Mouse (Mus musculus) embryonic facial prominence, embryonic 15.5 days (tissue): Measurements from ENCODE around the gene Nhej1. TPM values are rescaled to one million over a fixed set of nuclear protein-coding genes. Genes with fewer than 3 reads are reported as not detected.

Experiments used
- ATAC-seq: fragments of 200-750 bp; cut with Nextera tagmentation; 2 replicates; pipeline ENCODE4 v1.8.0; 2017; ENCODE audit warnings: low read depth, moderate TSS enrichment; ENCODE audit not compliant: insufficient number of reproducible peaks, low FRiP score, low TSS enrichment
- H3K27ac ChIP-seq: fragments of 300-500 bp; sonication (generic); replicated peaks from 2 replicates; pipeline ENCODE4 v1.5.1; 2015; ENCODE audit warnings: mild to moderate bottlenecking, inconsistent platforms
- H3K27me3 ChIP-seq: fragments of 300-500 bp; sonication (generic); 2 replicates; pipeline ENCODE4 v1.6.1; 2015; ENCODE audit warnings: inconsistent platforms
- H3K36me3 ChIP-seq: fragments of 300-500 bp; sonication (generic); 2 replicates; pipeline ENCODE4 v1.6.1; 2015; ENCODE audit warnings: mild to moderate bottlenecking, inconsistent platforms
- H3K4me1 ChIP-seq: fragments of 300-500 bp; sonication (generic); 2 replicates; pipeline ENCODE4 v1.6.1; 2015; ENCODE audit warnings: inconsistent platforms
- H3K4me2 ChIP-seq: fragments of 300-500 bp; sonication (generic); replicated peaks from 2 replicates; pipeline ENCODE4 v1.6.1; 2015; ENCODE audit warnings: mild to moderate bottlenecking, inconsistent platforms
- H3K4me3 ChIP-seq: fragments of 300-500 bp; sonication (generic); replicated peaks from 2 replicates; pipeline ENCODE4 v1.5.1; 2015; ENCODE audit warnings: mild to moderate bottlenecking, inconsistent platforms
- H3K9ac ChIP-seq: fragments of 300-500 bp; sonication (generic); 2 replicates; pipeline ENCODE4 v1.6.1; 2015; ENCODE audit warnings: inconsistent platforms
- H3K9me3 ChIP-seq: fragments of 300-500 bp; sonication (generic); replicated peaks from 2 replicates; pipeline ENCODE4 v1.6.1; 2016; ENCODE audit warnings: inconsistent platforms
- WGBS: fragments of 180-500 bp; shearing (Covaris S2); methylation state at CpG from one replicate; pipeline ENCODE4 v1.1.7; 2015; 5-methylcytosine and 5-hydroxymethylcytosine counted together
- polyA plus RNA-seq: library from polyadenylated mRNA; unstranded; fragments of >200 nt; fragmentation: Nextera tagmentation; extraction: Ambion mirVana; gene quantifications from 2 replicates; pipeline ENCODE4 v1.2.1, GENCODE M21; 2015

Nhej1 gene
- polyA plus RNA-seq, 1 experiment from 2014 or later = 9.9 TPM

DNA sequence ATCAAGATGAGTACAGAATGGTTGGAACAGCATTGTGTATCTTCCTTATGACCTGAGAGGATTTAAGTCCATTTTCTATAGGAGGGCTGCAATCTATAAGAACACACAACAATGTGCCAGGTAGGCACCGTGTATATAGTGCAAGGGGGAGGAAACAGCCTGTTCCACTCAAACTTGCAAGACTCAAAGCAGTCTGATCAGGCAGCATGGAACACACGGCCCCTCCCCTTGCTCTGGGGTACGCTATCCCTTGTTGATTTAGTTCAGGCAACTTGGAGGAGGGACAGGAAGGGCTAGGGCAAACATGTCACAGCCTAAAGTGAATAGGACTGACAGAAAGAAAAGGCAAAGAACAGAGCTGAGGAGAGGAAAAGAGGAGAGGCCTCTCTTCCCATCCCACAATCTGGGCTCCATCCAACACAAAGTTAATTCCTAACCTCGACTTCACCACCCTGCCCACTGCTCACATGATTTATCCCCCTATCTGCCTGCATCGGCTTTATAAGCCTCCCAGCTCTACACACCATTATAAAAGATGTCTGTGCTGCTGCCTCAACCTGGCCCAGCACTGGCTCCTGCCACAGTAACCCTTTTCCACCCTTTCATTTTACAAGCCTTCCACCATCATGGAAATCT is 110.7 kb downstream of the Nhej1 start:
- ATAC-seq = no peak
- peak overlapping the region; percentile 45 for H3K27ac ChIP-seq
- no peak overlapping the region for H3K4me2 ChIP-seq
- H3K36me3 ChIP-seq = no peaks in the 10 kb centered on the region
- no peak overlapping the region for H3K9ac ChIP-seq
- peaks cover 30% of the 10 kb centered on the region for H3K4me1 ChIP-seq
- H3K9me3 ChIP-seq = no peaks in the 10 kb centered on the region
- WGBS = 27% methylated on average over 5 of the region's 5 CpGs
- no peaks in the 10 kb centered on the region for H3K27me3 ChIP-seq
- no peak overlapping the region for H3K4me3 ChIP-seq

DNA sequence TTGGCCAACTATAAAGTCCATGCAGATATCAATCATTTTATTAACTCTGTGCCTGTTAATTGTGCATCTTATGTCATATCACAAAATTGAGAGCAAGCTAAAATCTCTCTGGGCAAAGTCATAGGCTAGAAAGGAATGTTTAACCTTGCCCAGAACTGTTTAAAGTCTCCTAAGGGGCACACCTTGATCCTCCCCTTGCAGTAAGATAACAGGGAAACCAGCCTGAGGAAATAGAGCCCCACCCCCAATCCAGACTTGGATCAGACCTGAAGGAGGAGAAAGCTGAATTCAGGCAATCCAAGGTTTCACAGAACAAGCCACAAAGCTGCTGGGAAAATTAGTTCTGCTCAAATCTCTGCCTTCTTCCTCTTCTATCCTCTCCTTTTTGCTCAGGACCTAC is 114.2 kb downstream of the Nhej1 start:
- Histone ChIP-seq H3K4me3 (no peak overlapping the region), H3K4me2 (no peak overlapping the region), H3K4me1 (peaks cover 25% of the 10 kb centered on the region), H3K36me3 (no peaks in the 10 kb centered on the region), H3K27me3 (no peaks in the 10 kb centered on the region), H3K27ac (no peak overlapping the region), H3K9ac (no peak overlapping the region), H3K9me3 (no peaks in the 10 kb centered on the region)
- no peak for ATAC-seq

DNA sequence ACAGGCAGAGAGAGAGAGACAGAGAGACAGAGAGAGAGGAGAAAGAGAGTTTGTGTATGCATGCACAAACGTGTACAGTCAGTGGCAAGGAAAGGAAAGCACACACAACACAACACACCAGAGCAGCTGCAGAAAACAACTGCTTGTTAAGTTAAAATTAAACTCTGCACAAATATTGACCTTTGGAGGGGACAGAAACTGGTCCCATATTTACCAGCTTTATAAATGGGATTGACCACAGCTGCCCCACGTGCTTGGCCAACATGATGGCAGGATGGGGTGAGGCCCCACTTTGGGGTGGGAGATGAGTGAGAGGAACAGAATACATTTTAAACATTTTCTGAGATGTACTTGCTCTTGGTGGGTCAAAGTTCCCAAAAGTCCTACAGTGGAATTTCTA is 114.8 kb downstream of the Nhej1 start:
- Histone ChIP-seq H3K4me1 (peaks cover 20% of the 10 kb centered on the region), H3K9ac (no peak overlapping the region), H3K36me3 (no peaks in the 10 kb centered on the region), H3K27me3 (no peaks in the 10 kb centered on the region), H3K27ac (no peak overlapping the region), H3K9me3 (no peaks in the 10 kb centered on the region), H3K4me2 (no peak overlapping the region), H3K4me3 (no peak overlapping the region)
- WGBS = 58% methylated on average over 2 of the region's 2 CpGs
- ATAC-seq = no peak

DNA sequence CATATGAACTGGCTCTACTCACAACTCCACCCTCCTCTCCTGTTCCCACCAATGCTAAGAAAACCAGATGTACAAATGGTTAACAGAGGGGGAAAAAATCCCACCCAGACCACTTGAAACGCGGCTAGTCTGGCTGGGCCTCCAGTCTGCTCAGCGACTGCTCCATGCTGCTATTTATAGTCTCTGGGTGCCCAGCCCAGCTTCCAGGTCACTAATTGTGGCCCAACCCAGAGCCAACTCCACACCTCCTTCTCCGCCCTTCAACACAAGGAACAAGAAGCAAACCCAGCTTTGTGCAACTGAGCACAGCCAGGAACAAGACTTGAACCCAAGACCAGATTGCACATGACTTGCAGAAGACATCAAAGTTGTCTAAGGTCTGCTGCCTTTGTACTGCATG is 119.0 kb downstream of the Nhej1 start:
- Histone ChIP-seq H3K9ac (no peak overlapping the region), H3K27ac (no peak overlapping the region), H3K27me3 (no peaks in the 10 kb centered on the region), H3K36me3 (no peaks in the 10 kb centered on the region), H3K4me1 (peaks cover 11% of the 10 kb centered on the region; the same call in 1 of the 2 replicates), H3K4me3 (no peak overlapping the region), H3K9me3 (no peaks in the 10 kb centered on the region), H3K4me2 (no peak overlapping the region)
- ATAC-seq = no peak; the same call in 1 of the 2 replicates
- 34% methylated on average over 4 of the region's 4 CpGs for WGBS

DNA sequence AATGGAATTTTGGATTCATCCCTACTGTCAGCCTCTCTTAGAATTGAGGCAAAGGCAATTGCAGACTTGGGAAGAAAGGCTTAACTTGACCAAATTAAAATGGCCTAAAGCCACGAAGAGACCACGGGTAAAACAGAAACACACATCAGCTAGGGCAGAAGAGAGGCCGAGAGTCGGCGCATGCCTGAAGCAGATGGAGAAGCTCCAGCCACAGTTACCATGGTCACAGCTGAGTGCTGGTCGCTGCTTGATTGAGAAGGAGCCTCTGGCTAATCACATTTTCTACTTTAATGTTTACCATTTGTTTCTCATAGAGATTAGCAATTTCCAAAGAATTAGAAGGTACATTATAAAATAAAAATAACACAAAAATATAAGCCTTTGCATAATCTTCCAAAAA is 123.8 kb downstream of the Nhej1 start:
- peak; percentile 76; the same call in 1 of the 2 replicates for ATAC-seq
- Histone ChIP-seq H3K4me1 (peaks cover 13% of the 10 kb centered on the region; the same call in 1 of the 2 replicates), H3K4me3 (no peak overlapping the region), H3K27me3 (no peaks in the 10 kb centered on the region), H3K36me3 (no peaks in the 10 kb centered on the region), H3K27ac (0 out of 2 replicates have a peak overlapping the region, but pooled peaks have one; percentile 3), H3K9me3 (no peaks in the 10 kb centered on the region), H3K4me2 (no peak overlapping the region), H3K9ac (no peak overlapping the region)
- WGBS = 16% methylated on average over 6 of the region's 6 CpGs

DNA sequence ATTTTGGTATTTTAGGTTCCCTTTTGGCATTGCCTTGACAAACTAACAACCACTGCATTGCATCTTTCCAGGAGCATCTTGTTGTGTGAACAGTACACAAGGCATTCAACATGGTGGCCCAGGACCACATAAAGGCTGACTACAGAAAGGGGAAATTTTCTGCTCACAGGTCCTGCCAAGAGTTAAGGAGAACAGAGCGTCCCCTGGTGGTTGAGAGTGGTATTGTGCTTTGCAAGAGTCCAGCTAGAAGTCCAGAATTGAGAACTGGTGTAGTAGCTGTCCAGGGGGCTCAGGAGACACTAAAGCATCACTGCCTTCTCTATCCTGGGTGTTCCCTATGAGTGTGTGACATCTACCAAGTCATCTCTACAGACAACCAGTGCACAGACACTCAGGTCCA is 124.5 kb downstream of the Nhej1 start:
- Histone ChIP-seq H3K4me3 (no peak overlapping the region), H3K9ac (no peak overlapping the region), H3K27me3 (no peaks in the 10 kb centered on the region), H3K4me2 (no peak overlapping the region), H3K9me3 (no peaks in the 10 kb centered on the region), H3K4me1 (peaks cover 10% of the 10 kb centered on the region; the same call in 1 of the 2 replicates), H3K27ac (peak overlapping the region; percentile 34; the same call in 1 of the 2 replicates), H3K36me3 (no peaks in the 10 kb centered on the region)
- 3% methylated on average over 1 of the region's 1 CpGs for WGBS
- ATAC-seq = no peak

GRCm38 (mm10) chr1:74999173-74999572 is 125.8 kb downstream of the Nhej1 start:
- H3K36me3 ChIP-seq = no peaks in the 10 kb centered on the region
- WGBS = 84% methylated on average over 5 of the region's 5 CpGs
- H3K9ac ChIP-seq = no peak overlapping the region
- no peaks in the 10 kb centered on the region for H3K9me3 ChIP-seq
- peaks cover 10% of the 10 kb centered on the region; the same call in 1 of the 2 replicates for H3K4me1 ChIP-seq
- no peak for ATAC-seq
- no peak overlapping the region for H3K4me3 ChIP-seq
- no peak overlapping the region for H3K4me2 ChIP-seq
- H3K27ac ChIP-seq = no peak overlapping the region
- no peaks in the 10 kb centered on the region for H3K27me3 ChIP-seq

DNA sequence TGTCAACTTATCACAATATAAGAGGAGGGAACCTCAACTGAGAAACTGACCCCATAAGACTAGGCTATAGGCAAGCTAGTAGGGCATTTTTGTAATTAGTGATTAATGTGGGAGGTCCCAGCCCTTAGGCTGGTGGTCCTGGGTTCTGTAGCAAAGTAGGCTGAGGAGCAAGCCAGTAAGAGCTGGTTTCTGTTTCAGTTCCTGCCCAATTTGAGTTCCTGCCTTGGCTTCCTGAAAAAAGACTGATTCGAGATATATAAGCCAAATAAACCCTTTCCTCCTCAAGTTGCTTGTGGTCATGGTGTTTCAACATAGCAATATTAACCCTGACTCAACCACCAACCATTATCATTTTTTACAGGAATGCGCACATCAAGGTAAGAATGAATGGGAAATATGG is 127.8 kb downstream of the Nhej1 start:
- Histone ChIP-seq H3K27ac (no peak overlapping the region), H3K27me3 (no peaks in the 10 kb centered on the region), H3K9me3 (no peaks in the 10 kb centered on the region), H3K4me1 (peaks cover 10% of the 10 kb centered on the region; the same call in 1 of the 2 replicates), H3K36me3 (no peaks in the 10 kb centered on the region), H3K4me3 (no peak overlapping the region), H3K4me2 (no peak overlapping the region), H3K9ac (no peak overlapping the region)
- 72% methylated on average over 2 of the region's 2 CpGs for WGBS
- ATAC-seq = no peak

DNA sequence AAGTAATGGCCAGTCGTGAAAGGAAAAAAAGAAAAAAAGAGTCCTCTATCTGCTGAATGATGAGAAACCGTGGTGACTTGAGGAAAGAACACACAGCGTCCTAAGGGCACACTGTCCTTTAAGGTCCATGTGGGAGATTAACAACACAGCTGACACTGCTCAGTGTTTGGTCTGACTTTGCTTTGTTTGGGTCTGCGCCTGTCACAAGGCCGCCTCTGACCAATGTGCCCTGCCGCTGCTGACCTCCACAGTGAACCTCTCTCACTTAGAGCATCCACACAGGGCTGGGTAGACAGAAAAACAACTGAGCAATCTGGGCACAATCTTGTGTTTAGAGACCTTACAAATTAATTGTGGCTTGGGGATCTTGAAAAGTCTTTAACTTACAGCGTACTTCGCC is 148.0 kb downstream of the Nhej1 start:
- no peaks in the 10 kb centered on the region for H3K9me3 ChIP-seq
- no peak for ATAC-seq
- H3K27me3 ChIP-seq = no peaks in the 10 kb centered on the region
- no peak overlapping the region for H3K9ac ChIP-seq
- H3K36me3 ChIP-seq = no peaks in the 10 kb centered on the region
- no peaks in the 10 kb centered on the region for H3K4me1 ChIP-seq
- 76% methylated on average over 8 of the region's 8 CpGs for WGBS
- H3K4me3 ChIP-seq = no peak overlapping the region
- H3K27ac ChIP-seq = no peak overlapping the region
- H3K4me2 ChIP-seq = no peak overlapping the region

- Histone ChIP-seq H3K27me3 (no peaks in the 10 kb centered on the region), H3K4me2 (no peak overlapping the region), H3K27ac (no peak overlapping the region), H3K4me1 (no peaks in the 10 kb centered on the region), H3K9me3 (no peaks in the 10 kb centered on the region), H3K4me3 (no peak overlapping the region), H3K36me3 (no peaks in the 10 kb centered on the region), H3K9ac (no peak overlapping the region)
- 86% methylated on average over 1 of the region's 1 CpGs for WGBS
- ATAC-seq = no peak
These were observed 149.1 kb downstream of the Nhej1 start for GRCm38 (mm10) chr1:74975936-74976335.

- H3K36me3 ChIP-seq = no peaks in the 10 kb centered on the region
- no peaks in the 10 kb centered on the region for H3K27me3 ChIP-seq
- H3K9ac ChIP-seq = no peak overlapping the region
- no peak overlapping the region for H3K27ac ChIP-seq
- no peak overlapping the region for H3K4me2 ChIP-seq
- no peaks in the 10 kb centered on the region for H3K4me1 ChIP-seq
- no peak overlapping the region for H3K4me3 ChIP-seq
- H3K9me3 ChIP-seq = no peaks in the 10 kb centered on the region
- ATAC-seq = no peak
- 78% methylated on average over 6 of the region's 6 CpGs for WGBS
These were observed 151.4 kb downstream of the Nhej1 start for GRCm38 (mm10) chr1:74973590-74973989.

DNA sequence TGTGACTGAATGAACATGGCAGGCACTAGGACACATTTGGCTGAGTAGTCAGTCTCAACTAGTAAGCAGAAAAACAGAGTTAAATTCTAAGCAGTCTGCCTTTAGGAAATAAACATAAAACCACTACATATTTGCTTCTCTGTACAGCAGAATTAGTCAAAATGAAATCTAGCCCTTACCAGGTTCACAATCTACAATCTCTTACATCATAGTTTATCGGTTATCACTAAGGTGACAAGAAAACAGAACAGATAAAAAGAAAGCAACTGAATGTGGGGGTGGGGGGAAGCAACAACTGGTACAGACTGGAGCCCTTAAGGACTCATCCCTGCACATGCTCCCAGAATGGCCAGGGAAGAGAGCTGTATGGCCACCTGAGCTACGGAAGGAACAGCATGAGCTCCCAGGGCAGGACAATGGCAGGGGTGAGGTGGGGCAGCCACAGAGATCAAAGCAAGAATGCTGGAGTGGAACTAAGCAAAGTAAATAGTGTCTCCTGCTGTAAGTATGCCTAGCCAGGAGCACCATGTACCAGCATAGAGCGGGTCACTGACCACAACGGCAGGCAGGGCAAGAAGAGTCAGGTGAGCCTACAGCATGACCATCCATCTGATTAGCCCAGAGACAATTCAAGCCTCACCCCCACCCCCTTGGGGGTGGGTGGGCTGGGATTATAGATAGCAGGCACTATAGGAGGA is 153.5 kb downstream of the Nhej1 start:
- no peak overlapping the region for H3K27ac ChIP-seq
- no peaks in the 10 kb centered on the region for H3K4me1 ChIP-seq
- H3K36me3 ChIP-seq = no peaks in the 10 kb centered on the region
- no peaks in the 10 kb centered on the region for H3K9me3 ChIP-seq
- no peak for ATAC-seq
- H3K4me2 ChIP-seq = no peak overlapping the region
- H3K27me3 ChIP-seq = no peaks in the 10 kb centered on the region
- H3K9ac ChIP-seq = no peak overlapping the region
- 54% methylated on average over 4 of the region's 4 CpGs for WGBS
- H3K4me3 ChIP-seq = no peak overlapping the region
